Mouse (Mus musculus) hindbrain, embryonic 13.5 days (tissue): ENCODE data around the gene Fzd9. TPM values are rescaled to one million over a fixed set of nuclear protein-coding genes. Genes with fewer than 3 reads are reported as not detected.

Experiments
- ATAC-seq: fragments of 200-750 bp; cut with Nextera tagmentation; 2 replicates; pipeline ENCODE4 v1.8.0; 2017; ENCODE audit warnings: moderate TSS enrichment; ENCODE audit not compliant: low FRiP score
- H3K27ac ChIP-seq: fragments of 300-500 bp; sonication (generic); 2 replicates; pipeline ENCODE4 v1.5.1; 2015; ENCODE audit warnings: inconsistent platforms, mild to moderate bottlenecking, moderate library complexity
- H3K27me3 ChIP-seq: fragments of 300-500 bp; sonication (generic); 2 replicates; pipeline ENCODE4 v1.6.1; 2015; ENCODE audit warnings: mild to moderate bottlenecking, inconsistent platforms
- H3K36me3 ChIP-seq: fragments of 300-500 bp; sonication (generic); 2 replicates; pipeline ENCODE4 v1.6.1; 2015; ENCODE audit warnings: mild to moderate bottlenecking, inconsistent platforms
- H3K4me1 ChIP-seq: fragments of 300-500 bp; sonication (generic); replicated peaks from 2 replicates; pipeline ENCODE4 v1.6.1; 2015; ENCODE audit warnings: inconsistent platforms
- H3K4me2 ChIP-seq: fragments of 300-500 bp; sonication (generic); 2 replicates; pipeline ENCODE4 v1.6.1; 2015; ENCODE audit warnings: inconsistent platforms, mild to moderate bottlenecking, moderate library complexity
- H3K4me3 ChIP-seq: fragments of 300-500 bp; sonication (generic); 2 replicates; pipeline ENCODE4 v1.5.1; 2015; ENCODE audit warnings: mild to moderate bottlenecking, inconsistent platforms
- H3K9ac ChIP-seq: fragments of 300-500 bp; sonication (generic); 2 replicates; pipeline ENCODE4 v1.6.1; 2015; ENCODE audit warnings: mild to moderate bottlenecking, inconsistent platforms
- H3K9me3 ChIP-seq: fragments of 300-500 bp; sonication (generic); 2 replicates; pipeline ENCODE4 v1.6.1; 2016; ENCODE audit warnings: inconsistent platforms
- WGBS: fragments of 180-500 bp; shearing (Covaris S2); methylation state at CpG from one replicate; pipeline ENCODE4 v1.1.7; 2015; 5-methylcytosine and 5-hydroxymethylcytosine counted together
- polyA plus RNA-seq: library from polyadenylated mRNA; unstranded; fragments of >200 nt; fragmentation: Nextera tagmentation; extraction: Ambion mirVana; gene quantifications from 2 replicates; pipeline ENCODE4 v1.2.1, GENCODE M21; 2015

Fzd9 gene
- polyA plus RNA-seq, 1 experiment from 2014 or later, result 14.3 TPM

DNA sequence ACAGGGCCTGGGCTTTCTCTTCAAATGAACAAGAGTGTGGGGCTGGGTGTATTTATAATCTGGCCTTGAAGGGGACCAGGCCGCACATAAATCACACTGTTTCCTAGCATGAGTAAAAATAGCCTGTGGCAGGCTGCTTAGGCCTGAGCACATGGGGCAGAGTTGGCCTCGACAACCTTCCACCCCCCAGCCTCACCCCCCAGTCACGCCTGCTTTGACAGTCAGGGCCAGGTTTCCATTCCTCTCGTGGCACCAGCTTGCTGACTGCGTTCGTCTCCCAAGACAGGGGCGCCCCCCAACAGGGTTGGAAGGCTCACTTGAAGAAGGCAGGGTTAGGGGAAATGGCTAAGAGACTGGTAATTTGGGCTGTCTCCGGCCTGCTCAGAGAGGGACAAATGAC is 18.4 kb upstream of the Fzd9 start:
- Histone ChIP-seq H3K36me3 (no peaks in the 10 kb centered on the region), H3K9ac (no peak overlapping the region), H3K27ac (no peak overlapping the region), H3K4me2 (no peak overlapping the region), H3K27me3 (no peaks in the 10 kb centered on the region), H3K4me3 (no peak overlapping the region), H3K4me1 (peaks cover 17% of the 10 kb centered on the region), H3K9me3 (no peaks in the 10 kb centered on the region)
- no peak for ATAC-seq
- 84% methylated on average over 8 of the region's 8 CpGs for WGBS

DNA sequence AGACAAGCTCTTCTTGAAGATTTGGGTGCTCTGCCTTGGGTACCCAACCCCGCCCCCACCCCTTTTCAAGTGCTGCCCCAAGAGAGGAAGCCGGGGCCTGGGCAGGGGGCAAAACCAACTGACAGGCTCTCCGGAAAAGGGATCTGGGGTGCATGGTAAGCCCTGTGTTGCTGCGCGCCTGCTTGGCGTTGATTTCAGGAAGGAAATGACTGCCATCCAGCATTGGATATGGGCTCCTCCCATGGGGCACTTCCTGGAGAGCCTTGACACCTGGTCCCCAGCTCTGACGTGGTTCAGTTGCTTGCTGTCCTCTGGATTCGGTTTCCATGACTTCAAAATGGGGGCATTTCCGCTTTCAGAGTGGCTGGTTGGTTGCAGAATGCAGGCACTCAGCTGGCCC is 13.5 kb upstream of the Fzd9 start:
- 45% methylated on average over 9 of the region's 9 CpGs for WGBS
- ATAC-seq, result peak; percentile 61
- no peaks in the 10 kb centered on the region for H3K27me3 ChIP-seq
- peak overlapping the region; percentile 80 for H3K27ac ChIP-seq
- H3K4me3 ChIP-seq, result no peak overlapping the region
- peak overlapping the region; percentile 6; the same call in 1 of the 2 replicates for H3K4me2 ChIP-seq
- H3K4me1 ChIP-seq, result peaks cover 25% of the 10 kb centered on the region
- H3K36me3 ChIP-seq, result no peaks in the 10 kb centered on the region
- H3K9me3 ChIP-seq, result no peaks in the 10 kb centered on the region
- peak overlapping the region; percentile 31; the same call in 1 of the 2 replicates for H3K9ac ChIP-seq

DNA sequence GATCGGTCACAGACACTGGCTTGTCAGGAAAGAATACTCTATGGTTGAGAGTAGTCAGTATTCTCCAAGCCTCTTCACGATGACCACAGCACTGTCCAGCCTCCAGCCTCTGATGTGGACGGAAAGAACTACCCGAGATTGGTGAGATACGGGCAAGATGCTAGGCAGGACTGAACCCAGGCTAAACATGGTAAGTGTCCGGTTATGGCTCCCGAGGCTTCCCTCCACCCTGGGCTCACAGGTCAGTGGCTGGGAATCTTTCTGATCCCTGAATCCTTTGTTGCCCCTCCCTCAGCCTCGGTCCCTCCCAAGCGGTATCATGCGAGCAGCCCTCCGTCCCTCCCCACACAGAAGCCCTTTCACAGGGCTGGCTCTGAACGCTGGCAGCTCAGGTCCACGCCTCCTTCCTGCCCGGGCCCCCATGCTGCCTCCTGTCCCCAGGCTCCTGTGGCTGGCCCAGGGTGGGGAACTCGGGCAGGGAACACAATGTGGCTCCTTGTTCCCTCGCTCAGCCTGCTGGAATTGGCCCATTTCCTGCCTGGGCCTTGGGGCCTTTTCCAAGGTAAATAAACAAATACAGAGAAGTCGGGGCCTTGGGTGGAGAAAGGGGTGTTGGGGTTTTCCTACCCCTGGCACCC is 13.0 kb upstream of the Fzd9 start:
- Histone ChIP-seq H3K4me3 (no peak overlapping the region), H3K4me1 (peaks cover 26% of the 10 kb centered on the region), H3K4me2 (peak overlapping the region; percentile 6; the same call in 1 of the 2 replicates), H3K36me3 (no peaks in the 10 kb centered on the region), H3K27ac (peak overlapping the region; percentile 80), H3K9me3 (no peaks in the 10 kb centered on the region), H3K27me3 (no peaks in the 10 kb centered on the region), H3K9ac (peak overlapping the region; percentile 31; the same call in 1 of the 2 replicates)
- ATAC-seq, result peak; percentile 92
- 18% methylated on average over 17 of the region's 17 CpGs for WGBS

DNA sequence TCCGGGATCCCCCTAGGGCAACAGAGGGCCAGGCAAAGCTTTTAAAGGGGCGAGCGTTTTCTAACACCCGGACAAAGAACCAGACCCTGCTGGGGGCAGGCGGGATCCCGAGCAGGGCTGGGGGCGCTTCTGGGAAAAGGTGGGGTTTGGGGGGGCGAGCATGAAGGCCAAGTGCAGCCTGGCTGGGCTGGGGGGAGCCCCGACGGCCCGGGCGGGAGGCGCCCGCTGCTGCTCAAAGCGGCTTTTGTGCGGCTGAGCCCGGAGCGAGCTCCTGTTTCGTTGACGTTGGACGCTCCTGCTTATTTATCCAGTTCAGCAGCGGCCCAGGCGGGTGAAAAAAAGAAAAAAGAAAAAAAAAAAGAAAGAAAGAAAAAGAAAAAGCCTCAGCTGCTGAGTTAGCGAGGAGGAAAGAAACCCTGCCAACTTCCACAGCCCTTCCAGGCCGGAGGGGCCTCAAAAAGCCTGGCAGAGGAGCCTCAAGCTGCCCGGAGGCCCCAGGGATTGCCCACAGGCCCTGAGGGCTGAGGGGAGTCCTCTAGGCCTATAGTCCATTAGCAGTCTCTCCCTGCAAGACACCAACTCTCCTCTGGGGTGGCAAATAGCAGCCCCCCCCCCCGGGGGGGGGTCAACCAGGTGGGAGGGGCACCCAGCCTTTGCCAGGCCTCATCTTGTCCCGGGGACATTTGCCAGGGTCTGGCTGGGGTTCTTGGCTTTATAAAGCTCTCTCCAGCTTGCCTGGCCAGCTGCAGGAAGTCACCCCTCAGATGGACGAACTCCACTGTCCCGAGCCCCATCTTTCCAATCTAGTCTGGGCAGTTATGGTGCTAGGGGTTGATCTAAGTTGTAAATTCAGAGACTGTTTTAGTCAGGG is 7.5 kb upstream of the Fzd9 start:
- 13% methylated on average over 29 of the region's 30 CpGs for WGBS
- Histone ChIP-seq H3K36me3 (no peaks in the 10 kb centered on the region), H3K4me1 (peaks cover 34% of the 10 kb centered on the region)

DNA sequence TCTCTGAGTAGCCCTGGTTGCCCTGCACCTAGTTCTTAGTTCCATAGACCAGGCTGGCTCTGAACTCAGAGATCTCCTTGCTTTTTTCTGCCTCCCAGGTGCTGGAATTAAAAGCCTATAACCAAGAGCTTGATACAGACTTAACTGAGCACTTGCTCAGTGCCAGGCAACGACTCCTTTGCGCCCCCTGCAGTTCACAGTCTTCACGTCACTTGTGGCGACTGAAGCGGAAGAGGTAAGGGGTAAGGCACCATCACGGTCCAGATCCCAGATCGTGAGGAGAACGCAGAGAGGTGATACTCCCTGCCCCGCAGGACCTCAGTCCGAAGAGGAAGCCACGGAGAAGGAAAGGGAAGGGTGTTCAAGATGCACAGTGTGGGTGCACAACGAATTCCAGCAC is 6.5 kb upstream of the Fzd9 start:
- peak overlapping the region; percentile 87 for H3K27ac ChIP-seq
- no peaks in the 10 kb centered on the region for H3K36me3 ChIP-seq
- H3K9ac ChIP-seq, result no peak overlapping the region
- no peak for ATAC-seq
- WGBS, result 84% methylated on average over 12 of the region's 12 CpGs
- H3K4me2 ChIP-seq, result no peak overlapping the region
- H3K4me1 ChIP-seq, result peaks cover 40% of the 10 kb centered on the region
- H3K9me3 ChIP-seq, result no peaks in the 10 kb centered on the region
- H3K4me3 ChIP-seq, result no peak overlapping the region
- H3K27me3 ChIP-seq, result no peaks in the 10 kb centered on the region

More for the DNA sequence above, 7.5 kb upstream of the Fzd9 start:
- Histone ChIP-seq H3K27ac (peak overlapping the region; percentile 87), H3K4me2 (peak overlapping the region; percentile 49), H3K9ac (peak overlapping the region; percentile 68), H3K27me3 (no peaks in the 10 kb centered on the region), H3K9me3 (no peaks in the 10 kb centered on the region), H3K4me3 (peak overlapping the region; percentile 18)
- ATAC-seq, result peak; percentile 11; the same call in 1 of the 2 replicates

DNA sequence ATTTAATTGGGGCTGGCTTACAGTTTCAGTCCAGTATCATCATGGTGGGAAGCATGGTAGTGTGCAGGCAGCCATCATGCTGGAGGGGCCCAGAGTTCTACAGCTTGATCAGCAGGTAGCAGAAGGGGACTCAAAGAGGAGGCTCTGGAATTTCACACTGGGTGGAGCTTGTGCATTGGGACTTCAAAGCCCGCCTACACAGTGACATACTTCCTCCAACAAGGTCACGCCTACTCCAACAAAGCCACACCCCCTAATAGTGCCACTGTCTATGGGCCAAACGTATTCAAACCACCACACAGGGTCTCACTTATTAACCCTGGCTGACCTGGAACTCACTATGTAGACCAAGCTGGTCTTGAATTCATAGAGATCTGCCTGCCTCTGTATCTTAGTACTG is 5.1 kb upstream of the Fzd9 start:
- Histone ChIP-seq H3K4me2 (no peak overlapping the region), H3K9me3 (no peaks in the 10 kb centered on the region), H3K9ac (no peak overlapping the region), H3K27me3 (no peaks in the 10 kb centered on the region), H3K4me3 (no peak overlapping the region), H3K36me3 (no peaks in the 10 kb centered on the region), H3K4me1 (peaks cover 47% of the 10 kb centered on the region), H3K27ac (no peak overlapping the region)
- 96% methylated on average over 3 of the region's 3 CpGs for WGBS
- ATAC-seq, result no peak

DNA sequence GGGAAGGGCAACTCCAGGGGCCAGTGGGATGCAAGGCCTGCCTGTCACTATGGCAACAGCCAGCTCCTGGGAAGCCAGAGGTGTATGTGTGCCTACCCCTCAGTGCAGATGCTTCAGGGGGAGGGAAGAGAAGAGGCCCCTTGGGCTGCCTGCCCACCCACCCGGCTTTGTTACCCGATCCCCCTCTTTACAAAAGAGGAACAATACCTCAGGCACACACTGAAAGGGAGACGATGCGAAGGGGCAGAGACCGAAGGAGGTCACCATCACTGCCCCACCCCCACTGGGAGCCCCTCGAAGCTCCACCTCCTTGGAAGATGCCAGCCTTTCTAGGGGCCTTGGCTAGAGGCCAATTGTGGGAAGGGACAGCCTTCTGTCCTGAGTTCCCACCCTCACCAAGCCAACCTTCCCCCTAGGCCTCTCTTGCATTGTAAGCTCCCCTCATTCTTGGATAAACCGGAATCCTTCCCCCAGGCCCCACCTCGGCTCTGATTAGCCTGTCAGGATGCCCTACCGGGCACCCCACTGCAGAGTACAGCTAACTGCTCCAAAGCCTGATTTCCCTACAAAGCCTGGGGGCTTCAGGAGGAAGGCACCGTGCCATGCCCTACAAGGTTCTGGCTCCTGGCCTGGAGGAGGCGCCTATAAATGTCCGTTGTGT is 2.8 kb upstream of the Fzd9 start:
- peak; percentile 81 for ATAC-seq
- H3K4me1 ChIP-seq, result peaks cover 54% of the 10 kb centered on the region
- no peak overlapping the region for H3K4me3 ChIP-seq
- 0 out of 2 replicates have a peak overlapping the region, but pooled peaks have one; percentile 43 for H3K9ac ChIP-seq
- peak overlapping the region; percentile 80 for H3K27ac ChIP-seq
- H3K4me2 ChIP-seq, result peak overlapping the region; percentile 18; the same call in 1 of the 2 replicates
- WGBS, result 3% methylated on average over 12 of the region's 12 CpGs
- H3K9me3 ChIP-seq, result no peaks in the 10 kb centered on the region
- H3K36me3 ChIP-seq, result no peaks in the 10 kb centered on the region
- H3K27me3 ChIP-seq, result peaks cover 18% of the 10 kb centered on the region

DNA sequence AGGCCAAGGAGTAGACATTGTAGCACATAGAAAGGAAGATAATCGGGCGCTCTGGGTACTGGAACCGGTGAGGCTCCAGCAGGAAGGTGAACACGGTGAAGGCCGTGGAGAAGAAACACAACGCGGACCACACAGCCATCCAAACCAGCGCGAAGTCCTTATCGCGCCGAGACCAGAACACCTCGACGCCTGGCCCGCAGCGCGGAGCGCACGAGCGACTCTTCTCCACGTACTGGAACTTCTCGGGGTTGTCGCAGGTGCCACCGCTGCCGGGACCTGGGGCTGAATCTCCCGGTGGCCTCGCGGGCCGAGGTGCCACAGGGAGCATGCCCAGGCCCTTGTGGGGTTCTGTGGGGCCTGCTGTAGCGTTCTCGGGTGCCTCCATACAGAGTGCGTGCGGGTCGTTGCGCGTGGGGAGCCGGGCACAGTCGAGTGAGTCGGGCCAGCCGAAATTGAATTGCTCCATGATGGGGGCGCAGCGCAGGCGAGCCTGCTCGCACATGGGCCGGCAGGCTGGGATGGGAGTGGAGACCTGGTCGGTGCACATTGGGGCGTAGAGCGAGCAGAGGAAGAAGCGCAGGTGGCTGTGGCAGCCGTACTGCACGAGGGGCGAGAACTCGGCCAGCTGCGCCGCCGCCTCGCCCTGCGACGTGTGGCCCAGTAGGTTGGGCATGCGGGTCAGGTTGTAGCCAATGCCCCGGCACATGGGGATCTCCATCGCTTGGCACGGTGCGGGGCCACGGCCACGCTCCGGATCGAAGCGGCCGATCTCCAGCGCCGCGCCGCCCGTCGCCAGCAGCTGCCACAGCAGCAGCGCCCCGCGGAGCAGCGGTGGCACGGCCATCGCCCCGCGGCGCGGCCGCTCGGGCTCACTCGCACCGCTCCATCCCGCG is 598 bp downstream of the Fzd9 start:
- 1% methylated on average over 86 of the region's 92 CpGs for WGBS
- peaks cover 60% of the 10 kb centered on the region for H3K4me1 ChIP-seq
- peak; percentile 58 for ATAC-seq

DNA sequence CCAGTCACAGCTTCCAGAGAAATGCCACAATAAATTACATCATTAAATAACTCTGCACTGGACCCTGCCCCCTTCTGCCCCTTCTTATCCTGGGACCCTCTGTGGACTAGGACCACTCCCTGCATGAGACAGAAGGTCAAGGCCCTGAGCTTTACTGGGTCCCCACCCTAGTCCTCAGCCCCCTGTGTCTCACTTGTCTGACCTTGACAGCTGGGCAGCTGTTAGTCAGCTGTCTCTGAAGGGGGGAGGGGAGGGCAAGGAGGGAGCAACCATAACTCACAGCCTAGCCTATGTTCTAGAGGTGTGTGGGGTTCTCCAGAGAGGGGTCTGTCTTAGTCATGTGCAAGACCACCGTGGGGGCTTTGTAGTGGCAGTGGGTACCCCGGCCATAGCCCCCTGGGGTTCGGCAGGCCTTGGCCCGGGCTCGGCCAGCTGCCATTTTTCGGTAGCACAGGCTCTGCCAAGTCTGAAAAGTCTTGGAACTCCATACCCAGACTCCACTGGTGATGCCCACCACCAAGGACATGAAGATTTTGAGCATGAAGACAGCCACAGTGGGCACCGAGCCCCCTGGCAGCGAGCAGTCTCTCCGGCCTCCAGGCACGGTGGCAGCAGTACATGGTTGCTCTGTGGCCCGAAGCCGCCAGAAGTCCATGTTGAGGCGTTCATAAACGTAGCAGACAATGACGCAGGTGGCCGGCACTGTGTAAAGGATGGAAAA is 1.9 kb downstream of the Fzd9 start:
- peaks cover 56% of the 10 kb centered on the region for H3K4me1 ChIP-seq
- peak overlapping the region; percentile 64 for H3K4me3 ChIP-seq
- H3K27me3 ChIP-seq, result peaks cover 19% of the 10 kb centered on the region
- H3K9ac ChIP-seq, result peak overlapping the region; percentile 77; the same call in 1 of the 2 replicates
- H3K27ac ChIP-seq, result no peak overlapping the region
- WGBS, result 65% methylated on average over 16 of the region's 16 CpGs
- no peaks in the 10 kb centered on the region for H3K9me3 ChIP-seq
- H3K4me2 ChIP-seq, result peak overlapping the region; percentile 93
- peaks cover 32% of the 10 kb centered on the region for H3K36me3 ChIP-seq
- no peak for ATAC-seq

More for the DNA sequence above, 598 bp downstream of the Fzd9 start:
- Histone ChIP-seq H3K36me3 (peaks cover 19% of the 10 kb centered on the region), H3K9me3 (no peaks in the 10 kb centered on the region), H3K4me2 (peak overlapping the region; percentile 93), H3K9ac (peak overlapping the region; percentile 77), H3K27me3 (peaks cover 19% of the 10 kb centered on the region), H3K27ac (peak overlapping the region; percentile 26; the same call in 1 of the 2 replicates), H3K4me3 (peak overlapping the region; percentile 64)

DNA sequence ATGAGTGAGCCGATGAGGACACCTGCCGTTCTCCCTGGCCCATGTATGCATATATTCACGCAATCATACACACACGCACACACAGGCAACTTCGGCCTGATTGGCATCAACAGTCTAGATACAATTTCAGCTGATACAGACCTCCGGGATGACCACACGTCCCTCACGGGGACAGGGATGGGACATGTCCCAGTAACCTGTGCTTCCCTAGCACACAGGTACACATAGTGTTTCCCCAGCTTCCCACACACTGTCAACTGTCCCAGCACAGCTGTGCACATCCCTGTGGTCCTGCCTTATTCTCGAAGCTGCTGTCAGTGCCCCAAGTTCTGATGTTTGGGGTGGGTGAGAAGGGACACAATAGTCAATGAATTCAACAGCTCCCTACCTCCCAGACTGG is 3.7 kb downstream of the Fzd9 start:
- peaks cover 42% of the 10 kb centered on the region for H3K4me1 ChIP-seq
- peaks cover 19% of the 10 kb centered on the region for H3K27me3 ChIP-seq
- ATAC-seq, result no peak
- peak overlapping the region; percentile 64 for H3K4me3 ChIP-seq
- peak overlapping the region; percentile 93 for H3K4me2 ChIP-seq
- peaks cover 49% of the 10 kb centered on the region for H3K36me3 ChIP-seq
- H3K9me3 ChIP-seq, result no peaks in the 10 kb centered on the region
- no peak overlapping the region for H3K27ac ChIP-seq
- H3K9ac ChIP-seq, result no peak overlapping the region; the same call in 1 of the 2 replicates
- 76% methylated on average over 9 of the region's 9 CpGs for WGBS

DNA sequence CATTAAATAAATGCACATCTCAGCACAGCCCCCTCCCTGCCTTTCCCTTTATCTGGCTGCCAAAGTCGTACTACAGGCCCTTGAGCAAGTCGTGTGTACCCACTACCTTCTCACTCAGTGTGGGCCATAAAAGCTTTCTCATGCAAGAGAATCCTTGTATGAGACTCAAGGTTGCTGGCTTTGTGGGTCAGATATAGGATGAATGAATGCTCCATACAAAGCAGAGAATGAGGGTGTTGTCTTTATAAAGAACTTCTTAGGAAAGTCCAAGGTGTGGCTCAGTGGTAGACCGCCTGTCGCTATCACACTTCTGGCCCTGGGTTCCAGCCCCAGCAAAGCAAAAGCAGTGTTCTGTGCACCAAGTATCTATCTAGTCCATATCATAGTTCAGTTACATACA is 4.5 kb downstream of the Fzd9 start:
- no peak for ATAC-seq

More for the DNA sequence above, 4.5 kb downstream of the Fzd9 start:
- H3K36me3 ChIP-seq, result peaks cover 58% of the 10 kb centered on the region
- peaks cover 19% of the 10 kb centered on the region for H3K27me3 ChIP-seq
- H3K4me3 ChIP-seq, result no peak overlapping the region
- no peaks in the 10 kb centered on the region for H3K9me3 ChIP-seq
- 68% methylated on average over 4 of the region's 4 CpGs for WGBS
- peaks cover 41% of the 10 kb centered on the region for H3K4me1 ChIP-seq
- H3K9ac ChIP-seq, result no peak overlapping the region
- peak overlapping the region; percentile 93; the same call in 1 of the 2 replicates for H3K4me2 ChIP-seq
- H3K27ac ChIP-seq, result no peak overlapping the region
